ENCODE assay signal across 8 mouse cellular contexts in genomic region chr11:115071631-115072294, GRCm38 (mm10). TPM values are rescaled to one million over a fixed set of nuclear protein-coding genes. Genes with fewer than 3 reads are reported as not detected.
DNase-seq lines count a peak whose midpoint lies in the region; ATAC-seq and TF ChIP-seq lines count a peak whose summit lies in the region.

No protein-coding gene starts in this region.

- DNase-seq in MN1 (ENCODE audit: low spot score), result peak; percentile 67
- DNase-seq in heart, adult 11 months, result peak; percentile 98
- peak; percentile 70 to 77 for DNase-seq in lung, adult 18-20 months
- DNase-seq in layer of hippocampus, adult 2 months (ENCODE audit: low spot score in 2 of 2), result no peak

- no peak for TF ChIP-seq CTCF in layer of hippocampus, adult 2 months (conservative IDR thresholded peaks at IDR 0.05)

- peak; percentile 48; the same call in 1 of the 2 replicates for ATAC-seq in intestine, embryonic 16.5 days
- ATAC-seq in neural tube, embryonic 12.5 days (ENCODE audit: low FRiP score, low read depth), result no peak
- no peak for ATAC-seq in cerebellum, adult (ENCODE audit: insufficient number of reproducible peaks, low FRiP score, low TSS enrichment)

- peaks cover 7% of the 10 kb centered on the region for H3K4me1 ChIP-seq in brown adipose tissue, adult 24 weeks (ENCODE audit: control insufficient read depth, insufficient read depth, insufficient read length, low read length)
- H3K4me1 ChIP-seq in intestine, embryonic 16.5 days (ENCODE audit: control insufficient read depth, insufficient read depth, low read length), result peaks cover 19% of the 10 kb centered on the region
- H3K4me1 ChIP-seq in neural tube, embryonic 12.5 days, result peaks cover 18% of the 10 kb centered on the region

- H3K36me3 ChIP-seq in intestine, embryonic 16.5 days (ENCODE audit: control insufficient read depth, insufficient read depth, low read length), result no peaks in the 10 kb centered on the region
- no peaks in the 10 kb centered on the region for H3K36me3 ChIP-seq in neural tube, embryonic 12.5 days

- H3K9ac ChIP-seq in intestine, embryonic 16.5 days (ENCODE audit: low read depth, low read length), result peak overlapping the region; percentile 40; the same call in 1 of the 2 replicates
- H3K9ac ChIP-seq in neural tube, embryonic 12.5 days, result no peak overlapping the region

- WGBS in intestine, embryonic 16.5 days, result 16% methylated on average over 14 of the region's 14 CpGs
- WGBS in neural tube, embryonic 12.5 days, result 13% methylated on average over 14 of the region's 14 CpGs

- no peaks in the 10 kb centered on the region for H3K27me3 ChIP-seq in intestine, embryonic 16.5 days (replicated peaks; ENCODE audit: control insufficient read depth, insufficient read depth, low read length)
- peaks cover 22% of the 10 kb centered on the region for H3K27me3 ChIP-seq in neural tube, embryonic 12.5 days (replicated peaks)

- H3K9me3 ChIP-seq in intestine, embryonic 16.5 days (ENCODE audit: control insufficient read depth, low read length), result no peaks in the 10 kb centered on the region
- no peaks in the 10 kb centered on the region for H3K9me3 ChIP-seq in neural tube, embryonic 12.5 days

- H3K4me2 ChIP-seq in intestine, embryonic 16.5 days (ENCODE audit: low read depth, low read length), result peak overlapping the region; percentile 35
- H3K4me2 ChIP-seq in neural tube, embryonic 12.5 days (replicated peaks), result peak overlapping the region; percentile 48

- H3K4me3 ChIP-seq in brown adipose tissue, adult 24 weeks (ENCODE audit: insufficient read depth, low read depth, low read length), result peak overlapping the region; percentile 25; the same call in 1 of the 2 replicates
- no peak overlapping the region for H3K4me3 ChIP-seq in intestine, embryonic 16.5 days (ENCODE audit: low read length)
- H3K4me3 ChIP-seq in neural tube, embryonic 12.5 days, result no peak overlapping the region
- H3K4me3 ChIP-seq in layer of hippocampus, adult 2 months, result no peak overlapping the region

- peak overlapping the region; percentile 81 for H3K27ac ChIP-seq in brown adipose tissue, adult 24 weeks (replicated peaks; ENCODE audit: low read depth, low read length)
- H3K27ac ChIP-seq in intestine, embryonic 16.5 days (ENCODE audit: low read length), result peak overlapping the region; percentile 57
- H3K27ac ChIP-seq in neural tube, embryonic 12.5 days, result no peak overlapping the region
- no peak overlapping the region for H3K27ac ChIP-seq in layer of hippocampus, adult 2 months

RNA-seq across cellular contexts. Expression of gene Cd300e, which starts 9.8 kb away (rescaled TPM):
- not detected in 2 replicates for polyA plus RNA-seq in brown adipose tissue, adult 24 weeks (2012; ENCODE audit: insufficient read depth, insufficient read length, missing spikeins)
- polyA plus RNA-seq in intestine, embryonic 16.5 days (2015; fragmentation: Nextera tagmentation; extraction: Ambion mirVana), result 0.12 and 0.42 TPM in 2 replicates
- polyA plus RNA-seq in neural tube, embryonic 12.5 days (2016; fragmentation: Nextera tagmentation; extraction: Ambion mirVana), result not detected in 2 replicates
- under 1 TPM in 1 of 2 experiments, not detected in 1; 0.18 TPM for total RNA-seq in layer of hippocampus, adult 2 months (2021)

RNA-seq across cellular contexts. Expression of gene Rab37, which starts 19.5 kb away (rescaled TPM):
- 0.79 and 1.2 TPM in 2 replicates for polyA plus RNA-seq in brown adipose tissue, adult 24 weeks (2012; ENCODE audit: insufficient read depth, insufficient read length, missing spikeins)
- 4.0 and 4.2 TPM in 2 replicates for polyA plus RNA-seq in intestine, embryonic 16.5 days (2015; fragmentation: Nextera tagmentation; extraction: Ambion mirVana)
- 2.0 and 3.5 TPM in 2 replicates for polyA plus RNA-seq in neural tube, embryonic 12.5 days (2016; fragmentation: Nextera tagmentation; extraction: Ambion mirVana)
- total RNA-seq in layer of hippocampus, adult 2 months (2021), result 1 to 10 TPM; 3.3 to 3.4 TPM

RNA-seq across cellular contexts. Expression of gene Cd300ld3, which starts 23.6 kb away (rescaled TPM):
- polyA plus RNA-seq in brown adipose tissue, adult 24 weeks (2012; ENCODE audit: insufficient read depth, insufficient read length, missing spikeins), result 5.7 and 13.3 TPM in 2 replicates
- polyA plus RNA-seq in intestine, embryonic 16.5 days (2015; fragmentation: Nextera tagmentation; extraction: Ambion mirVana), result not detected in 2 replicates
- not detected in 2 replicates for polyA plus RNA-seq in neural tube, embryonic 12.5 days (2016; fragmentation: Nextera tagmentation; extraction: Ambion mirVana)
- total RNA-seq in layer of hippocampus, adult 2 months (2021), result under 1 TPM in 1 of 2 experiments, not detected in 1; 0.87 TPM

RNA-seq across cellular contexts. Expression of gene Cd300ld5, which starts 34.2 kb away (rescaled TPM):
- polyA plus RNA-seq in brown adipose tissue, adult 24 weeks (2012; ENCODE audit: insufficient read depth, insufficient read length, missing spikeins), result 1.5 and 3.8 TPM in 2 replicates
- not detected in 2 replicates for polyA plus RNA-seq in intestine, embryonic 16.5 days (2015; fragmentation: Nextera tagmentation; extraction: Ambion mirVana)
- polyA plus RNA-seq in neural tube, embryonic 12.5 days (2016; fragmentation: Nextera tagmentation; extraction: Ambion mirVana), result not detected in 2 replicates
- total RNA-seq in layer of hippocampus, adult 2 months (2021), result 1 to 10 TPM in 1 of 2 experiments, under 1 TPM in 1; 0.87 to 1.0 TPM

RNA-seq across cellular contexts. Expression of gene Cd300ld4, which starts 45.0 kb away (rescaled TPM):
- polyA plus RNA-seq in brown adipose tissue, adult 24 weeks (2012; ENCODE audit: insufficient read depth, insufficient read length, missing spikeins), result 3.8 TPM in 1 of 2 replicates, not detected in the other
- polyA plus RNA-seq in intestine, embryonic 16.5 days (2015; fragmentation: Nextera tagmentation; extraction: Ambion mirVana), result not detected in 2 replicates
- polyA plus RNA-seq in neural tube, embryonic 12.5 days (2016; fragmentation: Nextera tagmentation; extraction: Ambion mirVana), result not detected in 2 replicates
- 1 to 10 TPM; 1.0 to 1.7 TPM for total RNA-seq in layer of hippocampus, adult 2 months (2021)

Comparison
In these comparisons a context has a peak if more than half of its experiments do, and no peak if none do; other contexts are left out.
1. DNase-seq: peak in MN1 (single experiment), heart, adult 11 months (single experiment) and lung, adult 18-20 months (2 of 2); none in layer of hippocampus, adult 2 months (0 of 2).
2. H3K27ac ChIP-seq: peak in brown adipose tissue, adult 24 weeks (single experiment) and intestine, embryonic 16.5 days (single experiment); none in neural tube, embryonic 12.5 days (single experiment) and layer of hippocampus, adult 2 months (single experiment).